28 mouse cellular contexts compared by ENCODE assay signal in the genomic region with DNA sequence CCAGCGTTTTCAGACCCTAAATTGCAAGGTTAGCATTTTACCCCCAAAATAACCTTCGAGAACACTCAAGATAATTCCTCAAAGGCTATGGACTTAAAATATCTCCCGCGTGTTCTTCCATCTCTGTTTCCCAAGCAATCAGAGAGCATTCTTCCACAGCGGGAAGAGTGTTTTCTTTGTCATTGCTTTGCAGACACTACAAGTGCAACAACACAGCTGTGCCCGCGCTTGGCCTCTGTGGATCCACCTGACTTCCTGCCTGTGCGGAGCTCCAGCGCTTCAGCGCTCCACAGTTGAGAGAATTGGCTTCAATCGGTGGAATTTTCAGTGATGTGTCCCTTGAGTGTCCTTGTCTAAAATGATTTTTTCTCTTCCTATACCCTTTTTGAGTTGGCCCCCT.
DNase-seq lines count a peak whose midpoint lies in the region; ATAC-seq lines count a peak whose summit lies in the region.
"Had no signal": no experiment of that assay in that cellular context is flagged by ENCODE, and none has a peak within 500 bp of the region (broad histone marks: within the 10 kb centered on the region; RNA-seq: fewer than 3 reads in every experiment).

No protein-coding gene starts in this region.

- H3K4me2 ChIP-seq in forebrain, embryonic 14.5 days (ENCODE audit: low read length), result no peak overlapping the region
- no peak overlapping the region for H3K4me2 ChIP-seq in forebrain, embryonic 12.5 days
- H3K4me2 ChIP-seq: embryonic facial prominence, embryonic 15.5 days; heart, embryonic 13.5 days; hindbrain, embryonic 15.5 days; limb, embryonic 15.5 days; midbrain, embryonic 13.5 days had no signal

- H3K9me3 ChIP-seq in forebrain, embryonic 14.5 days (replicated peaks; ENCODE audit: control insufficient read depth, low read length), result no peaks in the 10 kb centered on the region
- H3K9me3 ChIP-seq in forebrain, embryonic 12.5 days, result no peaks in the 10 kb centered on the region
- no peaks in the 10 kb centered on the region for H3K9me3 ChIP-seq in limb, embryonic 10.5 days (replicated peaks)
- H3K9me3 ChIP-seq: embryonic facial prominence, embryonic 10.5 days; embryonic facial prominence, embryonic 15.5 days; hindbrain, embryonic 15.5 days; limb, embryonic 15.5 days; midbrain, embryonic 13.5 days had no signal

- H3K27me3 ChIP-seq in forebrain, embryonic 14.5 days (replicated peaks; ENCODE audit: control insufficient read depth, insufficient read depth, low read length), result no peaks in the 10 kb centered on the region
- H3K27me3 ChIP-seq in forebrain, embryonic 12.5 days, result no peaks in the 10 kb centered on the region
- H3K27me3 ChIP-seq in limb, embryonic 10.5 days (ENCODE audit: low read depth, poor library complexity, severe bottlenecking), result no peaks in the 10 kb centered on the region
- H3K27me3 ChIP-seq: CH12.LX; embryonic facial prominence, embryonic 15.5 days; heart, embryonic 13.5 days; hindbrain, embryonic 15.5 days; limb, embryonic 15.5 days; midbrain, embryonic 13.5 days had no signal

- no peak overlapping the region for H3K9ac ChIP-seq in forebrain, embryonic 14.5 days (ENCODE audit: low read length)
- no peak overlapping the region for H3K9ac ChIP-seq in forebrain, embryonic 12.5 days
- H3K9ac ChIP-seq: embryonic facial prominence, embryonic 15.5 days; heart, embryonic 13.5 days; hindbrain, embryonic 15.5 days; limb, embryonic 15.5 days; liver, embryonic 14.5 days; midbrain, embryonic 13.5 days had no signal

- no peaks in the 10 kb centered on the region for H3K4me1 ChIP-seq in forebrain, embryonic 14.5 days (ENCODE audit: control insufficient read depth, insufficient read depth, low read length)
- H3K4me1 ChIP-seq in forebrain, embryonic 12.5 days, result no peaks in the 10 kb centered on the region
- H3K4me1 ChIP-seq in limb, embryonic 10.5 days, result no peaks in the 10 kb centered on the region
- H3K4me1 ChIP-seq: embryonic facial prominence, embryonic 10.5 days; embryonic facial prominence, embryonic 15.5 days; heart, embryonic 13.5 days; hindbrain, embryonic 15.5 days; limb, embryonic 15.5 days; midbrain, embryonic 13.5 days had no signal

- H3K27ac ChIP-seq in forebrain, embryonic 14.5 days (ENCODE audit: low read depth, low read length), result no peak overlapping the region
- no peak overlapping the region for H3K27ac ChIP-seq in forebrain, embryonic 12.5 days
- H3K27ac ChIP-seq in limb, embryonic 10.5 days, result no peak overlapping the region
- H3K27ac ChIP-seq: embryonic facial prominence, embryonic 10.5 days; embryonic facial prominence, embryonic 15.5 days; heart, embryonic 13.5 days; hindbrain, embryonic 15.5 days; limb, embryonic 15.5 days; liver, embryonic 14.5 days; macrophage; midbrain, embryonic 13.5 days had no signal

- no peak for ATAC-seq in forebrain, embryonic 14.5 days
- ATAC-seq in forebrain, embryonic 12.5 days (ENCODE audit: low FRiP score), result no peak
- ATAC-seq: activated CD4-positive, CD25-positive, alpha-beta regulatory T cell, adult 4 months; inflammation-experienced regulatory T-cells, adult 6 months; midbrain, embryonic 13.5 days had no signal

- WGBS in forebrain, embryonic 14.5 days, result 90% methylated on average over 11 of the region's 11 CpGs
- WGBS in forebrain, embryonic 12.5 days, result 90% methylated on average over 11 of the region's 11 CpGs
- WGBS in limb, embryonic 10.5 days, result 92% methylated on average over 11 of the region's 11 CpGs

- no peaks in the 10 kb centered on the region for H3K36me3 ChIP-seq in forebrain, embryonic 14.5 days (ENCODE audit: control insufficient read depth, insufficient read depth, low read length)
- no peaks in the 10 kb centered on the region for H3K36me3 ChIP-seq in forebrain, embryonic 12.5 days (replicated peaks)
- no peaks in the 10 kb centered on the region for H3K36me3 ChIP-seq in limb, embryonic 10.5 days
- H3K36me3 ChIP-seq: embryonic facial prominence, embryonic 10.5 days; embryonic facial prominence, embryonic 15.5 days; heart, embryonic 13.5 days; hindbrain, embryonic 15.5 days; limb, embryonic 15.5 days; midbrain, embryonic 13.5 days had no signal

- H3K4me3 ChIP-seq in forebrain, embryonic 14.5 days (ENCODE audit: low read depth, low read length), result no peak overlapping the region
- no peak overlapping the region for H3K4me3 ChIP-seq in forebrain, embryonic 12.5 days (replicated peaks)
- no peak overlapping the region for H3K4me3 ChIP-seq in limb, embryonic 10.5 days
- H3K4me3 ChIP-seq: embryonic facial prominence, embryonic 10.5 days; embryonic facial prominence, embryonic 15.5 days; heart, embryonic 13.5 days; hindbrain, embryonic 15.5 days; limb, embryonic 15.5 days; midbrain, embryonic 13.5 days had no signal

- peak; percentile 2 for DNase-seq in forebrain, embryonic 14.5 days (ENCODE audit: low spot score)
- peak; percentile 5 to 8 for DNase-seq in layer of hippocampus, adult 8-10 months (ENCODE audit: low spot score in 2 of 2)
- DNase-seq in layer of hippocampus, adult 9-10 months (ENCODE audit: low spot score), result no peak
- peak; percentile 26 to 39 for DNase-seq in right cerebral cortex, postnatal 10 days (ENCODE audit: low spot score in 2 of 2)
- DNase-seq in right cerebral cortex, postnatal 25 days, result no peak
- DNase-seq in limb, embryonic 10.5 days (ENCODE audit: low spot score), result no peak
- DNase-seq: adrenal gland, adult 2 months; adrenal gland, postnatal 36 days; cerebellum, adult 8-10 months; cerebellum, postnatal 25 days; gastrocnemius, postnatal 10 days; heart, postnatal 10 days; kidney, adult 11 months; kidney, postnatal 14 days; lung, adult 2 months; lung, postnatal 10 days had no signal

Comparison
In these comparisons a context has a peak if more than half of its experiments do, and no peak if none do; other contexts are left out.
1. DNase-seq: peak in forebrain, embryonic 14.5 days (single experiment), layer of hippocampus, adult 8-10 months (2 of 2) and right cerebral cortex, postnatal 10 days (2 of 2); none in layer of hippocampus, adult 9-10 months (single experiment), right cerebral cortex, postnatal 25 days (single experiment) and limb, embryonic 10.5 days (single experiment).